Mouse (Mus musculus) adrenal gland, postnatal 36 days (tissue): ENCODE measurements around the gene Gm20219. TPM values are rescaled to one million over a fixed set of nuclear protein-coding genes. Genes with fewer than 3 reads are reported as not detected.

Experiments used
- DNase-seq, 2 experiments: peaks; one replicate each; pipeline ENCODE4 v3.0.0; 2021; ENCODE audit warnings: mixed read lengths in 1 of 2
- long read RNA-seq, 2 experiments: library from polyadenylated mRNA; stranded (forward); transcript quantifications; one replicate each; pipeline ENCODE4 v2.0.0; 2021; ENCODE audit warnings: borderline sequencing depth in 2 of 2
- total RNA-seq, 2 experiments: library from RNA; stranded (reverse); gene quantifications; 2 replicates each; pipeline ENCODE4 v1.2.3; 2021

Gm20219 gene
- 1 to 10 TPM in 1 of 2 experiments, under 1 TPM in 1; 0.95 to 1.6 TPM for total RNA-seq
- long read RNA-seq, experiment 1, result 0 reads
- long read RNA-seq, experiment 2, result 0 reads

DNA sequence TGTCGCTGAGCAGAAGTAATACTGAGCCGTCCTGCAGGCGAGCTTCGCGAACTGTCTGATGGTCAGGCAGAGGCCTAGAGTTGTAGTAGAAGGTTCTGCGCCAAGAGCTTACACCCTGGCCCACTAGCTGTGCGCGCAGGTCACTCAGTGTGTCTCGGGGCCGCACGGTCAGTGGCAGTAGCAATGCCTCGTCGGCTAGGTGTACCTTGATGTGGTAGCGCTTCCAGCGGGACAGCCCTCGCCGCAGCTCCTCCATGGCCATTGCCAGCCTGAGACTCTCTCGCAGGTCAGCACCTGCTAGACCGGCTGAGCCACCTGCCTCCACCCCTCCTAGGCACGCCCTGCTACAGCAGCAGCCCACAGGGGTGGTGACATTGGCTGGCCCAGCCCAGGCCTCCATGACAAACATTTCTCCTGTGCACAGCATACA is at the start of gene Gm20219:
TSS of gene Gm20219 (minus strand) at position 266 of the 430 bp plus-strand sequence.
- no peak for DNase-seq

DNA sequence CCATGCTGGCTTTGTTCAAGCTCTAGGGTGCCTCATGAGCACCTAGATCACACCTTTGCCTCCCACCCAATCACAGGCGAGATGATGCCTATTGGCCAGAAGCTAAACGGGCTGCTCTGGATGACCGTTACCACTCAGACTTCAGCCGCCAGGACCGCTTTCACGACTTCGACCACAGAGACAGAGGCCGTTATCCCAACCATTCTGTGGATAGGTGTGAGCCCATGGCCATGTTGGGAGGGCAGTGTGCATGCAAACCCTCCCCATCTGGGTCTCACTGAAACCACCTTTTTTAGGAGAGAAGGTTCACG is 49.8 kb upstream of the Gm20219 start:
- no peak for DNase-seq

DNA sequence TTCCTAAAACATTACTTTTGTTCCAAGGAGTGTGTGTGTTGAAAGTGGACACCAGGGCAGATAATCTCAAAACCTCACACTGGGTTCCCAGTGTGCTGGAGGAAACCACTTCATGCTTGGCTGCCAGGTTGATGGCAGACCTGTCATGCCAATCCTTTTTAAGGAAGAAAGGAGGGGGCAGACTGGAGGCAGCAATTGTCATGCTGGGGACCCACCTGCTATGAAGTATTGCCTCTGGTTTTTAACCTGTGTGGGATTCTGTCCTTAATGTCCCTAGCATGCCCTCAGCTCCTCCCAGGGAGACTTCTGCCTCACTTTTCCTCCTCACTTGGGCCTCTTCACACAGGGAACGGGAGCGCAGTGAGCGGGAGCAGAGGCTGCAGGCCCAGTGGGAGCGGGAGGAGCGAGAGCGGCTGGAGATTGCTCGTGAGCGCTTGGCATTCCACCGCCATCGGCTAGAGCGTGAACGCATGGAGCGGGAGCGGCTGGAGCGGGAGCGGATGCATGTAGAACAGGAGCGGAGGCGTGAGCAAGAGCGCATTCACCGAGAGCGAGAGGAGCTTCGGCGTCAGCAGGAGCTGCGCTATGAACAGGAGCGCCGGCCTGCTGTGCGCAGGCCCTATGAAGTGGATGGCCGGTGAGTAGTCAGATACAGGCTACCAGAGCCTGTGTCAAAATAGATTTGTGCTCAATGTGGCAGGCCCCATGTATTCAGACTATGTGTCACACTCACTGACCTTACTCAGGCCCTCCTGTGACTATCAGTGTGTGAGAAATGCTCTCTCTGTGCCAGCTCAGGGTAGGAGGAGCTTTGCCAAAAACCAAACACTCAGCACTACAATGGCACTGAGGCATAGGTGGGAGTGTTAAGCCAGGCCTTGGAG is 49.2 kb upstream of the Gm20219 start:
- peak in 1 of 2 experiments; percentile 40 for DNase-seq

DNA sequence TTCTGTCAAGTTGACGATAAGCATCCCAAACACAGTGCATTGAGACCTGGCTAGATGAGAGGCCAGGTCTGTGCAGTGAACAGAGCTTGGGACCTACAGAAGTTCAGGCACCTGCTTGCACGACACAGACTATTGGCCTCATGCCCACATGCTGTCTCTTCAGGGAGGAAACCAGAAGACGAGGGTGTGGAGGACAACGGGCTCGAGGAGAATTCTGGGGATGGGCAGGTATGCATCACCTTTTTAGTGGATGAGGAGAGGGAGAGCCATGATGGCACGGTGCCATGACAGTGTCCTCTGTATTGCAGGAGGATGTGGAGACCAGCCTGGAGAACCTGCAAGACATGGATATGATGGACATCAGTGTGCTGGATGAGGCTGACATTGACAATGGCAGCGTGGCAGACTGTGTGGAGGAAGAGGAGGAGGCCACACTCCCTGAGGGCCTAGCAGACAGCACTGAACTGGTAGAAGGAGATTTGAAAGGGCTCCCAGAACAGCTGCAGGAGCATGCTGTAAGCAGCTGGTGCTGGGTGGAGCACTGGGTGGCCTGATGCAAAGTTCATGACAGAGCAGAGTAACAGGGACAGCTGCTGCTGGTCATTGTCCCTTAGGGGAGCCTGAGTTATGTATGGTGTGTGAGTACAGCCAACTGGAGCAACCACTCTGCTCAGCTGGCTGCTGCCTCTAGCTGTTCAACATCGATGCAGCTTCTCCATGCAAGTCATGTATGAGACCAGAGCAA is 39.5 kb upstream of the Gm20219 start:
- no peak for DNase-seq

DNA sequence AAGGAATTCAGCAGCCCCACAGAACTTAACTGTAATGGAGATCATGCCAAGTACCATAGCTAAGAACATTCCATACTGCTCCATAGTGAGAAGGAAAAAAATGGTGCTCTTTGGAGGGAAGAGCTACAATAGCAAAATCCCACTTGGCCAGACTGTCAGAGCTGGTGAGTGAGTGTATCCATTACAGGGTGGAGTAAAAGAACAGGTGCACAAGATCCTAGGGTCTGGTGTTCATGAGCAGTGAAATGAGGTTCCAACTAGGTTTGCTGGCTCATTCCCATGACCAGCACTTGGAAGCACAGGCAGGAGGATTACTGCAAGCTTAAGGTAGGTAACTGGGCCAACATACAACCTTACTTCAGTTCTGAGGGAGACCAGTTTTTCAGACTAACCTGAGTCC is 38.4 kb upstream of the Gm20219 start:
- no peak for DNase-seq

DNA sequence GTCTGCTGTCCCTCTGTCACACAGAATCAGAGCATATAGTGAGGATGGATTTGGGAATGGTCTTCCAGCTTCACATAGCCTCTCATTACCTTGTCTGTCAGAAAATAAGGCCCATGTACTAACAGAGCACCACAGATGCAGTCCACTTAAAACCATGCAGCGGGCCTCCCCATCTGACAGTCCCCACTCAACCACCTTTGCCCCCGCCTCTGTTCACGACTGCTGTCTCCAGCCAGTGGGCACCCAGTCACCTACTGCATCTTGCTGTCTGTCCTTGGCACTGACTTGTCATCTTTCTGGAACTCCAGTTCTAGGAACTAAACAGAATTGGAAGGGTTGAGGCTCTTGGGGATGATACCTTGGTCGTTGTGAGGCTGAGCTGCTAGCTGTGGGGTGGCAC is 34.7 kb upstream of the Gm20219 start:
- DNase-seq, result peak in 1 of 2 experiments; percentile 32

DNA sequence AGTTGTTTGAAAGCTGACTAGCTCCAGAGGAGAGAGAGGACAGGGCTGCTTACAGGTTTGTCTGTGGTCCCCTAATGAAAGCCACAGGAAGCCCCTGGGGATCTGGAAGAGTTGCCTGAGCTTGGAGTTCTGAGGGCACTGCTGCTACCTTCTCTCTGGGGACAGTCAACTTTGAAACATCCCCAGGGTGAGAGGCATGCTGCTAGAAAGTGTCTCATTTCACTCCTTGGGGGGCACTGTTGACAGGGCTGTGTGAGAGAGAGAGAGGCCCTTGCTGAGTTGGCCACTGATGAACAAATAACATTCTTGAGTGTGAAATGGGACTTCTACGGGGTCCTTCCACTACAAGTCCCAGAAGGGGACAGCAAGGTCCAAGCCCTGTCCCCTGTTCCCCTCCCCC is 33.6 kb upstream of the Gm20219 start:
- DNase-seq, result no peak

DNA sequence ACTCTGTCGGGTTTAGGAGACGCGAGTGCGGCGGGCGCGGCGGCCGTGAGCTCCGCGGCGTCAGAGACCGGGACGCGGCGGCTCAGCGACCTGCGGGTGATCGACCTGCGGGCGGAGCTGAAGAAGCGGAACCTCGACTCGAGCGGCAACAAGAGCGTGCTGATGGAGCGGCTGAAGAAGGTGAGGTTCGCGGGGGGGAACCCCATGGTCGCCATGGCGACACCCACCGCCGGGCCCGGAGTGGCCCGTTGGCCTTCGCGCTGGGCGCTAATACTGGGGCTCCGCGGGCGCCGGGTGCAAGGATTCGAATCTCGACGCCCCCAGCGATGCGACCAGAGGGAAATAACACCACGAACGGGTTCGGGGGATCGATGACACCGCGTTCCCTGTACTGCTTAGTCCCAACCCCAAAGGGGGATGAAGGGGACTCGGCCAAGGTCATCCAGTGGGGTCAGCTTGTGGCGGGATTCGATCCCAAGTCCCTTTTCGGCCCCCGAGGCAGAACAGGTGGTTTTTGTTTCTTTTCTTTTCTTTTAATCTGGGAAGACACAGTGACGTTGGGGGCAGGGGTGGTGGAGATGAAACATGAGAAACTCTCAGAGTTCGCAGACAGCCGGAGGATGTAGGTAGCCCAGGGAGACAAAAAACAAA is 31.1 kb upstream of the Gm20219 start:
- DNase-seq, result peak; percentile 52 to 63

DNA sequence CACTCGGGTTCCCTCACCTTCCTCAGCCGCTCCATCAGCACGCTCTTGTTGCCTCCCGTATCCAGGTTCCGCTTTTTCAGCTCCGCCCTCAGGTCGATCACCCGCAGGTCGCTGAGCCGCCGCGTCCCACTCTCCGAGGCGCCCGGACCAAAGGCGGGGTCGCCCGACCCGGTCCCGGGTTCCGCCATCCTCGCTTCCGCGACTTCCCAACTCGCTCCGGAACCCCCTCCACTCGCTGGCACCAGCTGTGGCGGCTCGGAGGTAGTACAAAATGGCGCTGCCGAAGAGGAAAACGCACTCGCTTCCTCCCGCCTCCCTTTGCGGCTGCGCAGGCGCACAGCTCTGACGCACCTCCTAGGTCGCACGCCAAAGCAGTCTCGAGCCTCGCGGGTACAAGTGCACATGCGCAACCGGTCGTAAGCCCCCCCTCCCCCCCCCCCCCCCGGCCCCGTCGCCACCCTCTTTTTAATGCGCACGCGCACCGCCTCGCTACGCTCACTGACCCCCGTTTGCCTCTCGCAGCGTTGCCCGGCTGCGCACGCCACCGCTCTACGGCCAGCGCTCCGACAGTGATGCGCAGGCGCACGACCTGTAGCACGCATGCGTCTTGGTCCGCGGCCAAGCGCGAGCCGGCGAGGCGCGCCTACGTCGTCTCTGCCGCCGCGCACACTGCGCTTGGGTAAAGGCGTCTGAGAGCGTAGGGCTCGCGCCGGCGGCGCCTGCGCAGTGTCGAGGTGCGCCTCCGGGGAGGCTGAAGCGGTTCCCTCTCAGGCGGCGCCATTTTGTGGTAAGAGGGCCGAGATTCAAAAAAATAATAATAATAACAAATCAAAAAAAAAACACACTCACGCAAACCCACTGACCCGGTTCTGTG is 30.3 kb upstream of the Gm20219 start, which contains the start of the genes Safb2 and Safb:
TSS of gene Safb2 (minus strand) at position 329 of the 874 bp plus-strand sequence.
TSS of gene Safb (plus strand) at position 569 of the 874 bp plus-strand sequence.
- peak; percentile 99 to 100 for DNase-seq

DNA sequence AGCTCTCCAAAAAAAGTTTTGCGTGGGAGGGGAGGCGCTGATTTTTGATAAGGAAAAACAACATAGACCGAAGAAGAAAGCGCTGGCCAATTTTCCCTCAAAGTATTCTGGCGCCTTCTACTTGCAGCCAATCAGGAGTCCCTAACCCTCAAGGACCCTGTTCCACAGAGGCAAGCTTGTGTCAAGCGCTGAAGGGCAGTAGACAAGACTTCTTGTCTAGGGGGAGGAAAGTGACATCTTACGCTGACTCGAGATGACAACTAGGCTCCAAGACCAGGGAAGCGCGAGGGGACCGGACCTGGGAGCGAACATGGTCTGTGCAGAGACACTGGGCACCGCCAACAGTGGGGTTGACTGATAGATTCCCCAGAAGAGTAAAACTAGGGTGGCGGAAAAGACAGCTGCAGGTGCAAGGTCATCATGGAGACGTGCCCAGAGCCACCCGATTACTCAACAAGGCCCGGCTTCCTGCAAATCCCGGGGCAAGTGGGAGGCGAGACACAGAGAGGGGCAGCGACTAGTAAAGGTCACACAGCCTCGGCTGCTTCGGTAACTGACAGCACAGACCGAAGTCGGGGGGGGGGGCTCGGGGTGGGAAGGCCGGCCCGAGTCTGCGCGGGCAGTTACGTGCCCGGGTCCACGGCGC is 29.5 kb upstream of the Gm20219 start:
- peak; percentile 60 to 65 for DNase-seq

DNA sequence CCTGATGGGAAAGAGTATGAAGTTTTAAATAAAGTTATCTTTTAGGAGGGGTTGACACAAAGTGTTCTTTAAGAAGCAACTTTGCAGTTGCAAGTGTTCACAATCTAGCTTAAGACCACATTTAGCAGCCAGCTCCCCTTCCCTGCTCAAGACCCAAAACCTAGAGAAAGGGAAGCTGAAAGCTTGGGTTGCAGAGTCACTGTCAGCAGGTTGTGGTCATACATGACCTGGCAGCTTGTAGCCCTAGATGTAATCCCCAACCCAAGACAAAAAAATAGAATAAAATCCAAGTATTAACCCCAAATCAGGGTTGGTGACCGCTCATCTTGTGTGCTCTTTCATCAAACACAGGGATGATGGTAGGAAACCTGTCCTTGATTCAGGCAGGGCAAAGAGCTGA is 28.9 kb upstream of the Gm20219 start:
- DNase-seq, result no peak

DNA sequence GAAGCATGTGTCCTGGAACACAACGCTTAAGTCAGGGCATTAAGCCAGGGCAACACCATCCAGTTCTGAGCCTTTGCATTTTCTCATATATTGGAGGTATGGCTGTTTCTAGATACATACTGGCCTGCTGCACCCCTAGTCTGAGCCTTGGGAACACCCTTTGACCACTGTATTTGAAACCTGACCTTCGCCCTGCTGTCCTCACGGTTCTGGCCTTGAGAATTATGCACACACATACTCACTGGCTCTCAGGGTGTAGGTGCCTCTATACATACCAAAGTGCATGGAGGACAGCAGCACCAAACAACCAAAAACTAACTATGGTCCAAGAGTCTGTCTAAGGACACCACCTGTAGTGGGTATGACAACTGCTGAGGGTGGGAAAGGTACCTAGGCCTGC is 18.8 kb upstream of the Gm20219 start:
- no peak for DNase-seq

DNA sequence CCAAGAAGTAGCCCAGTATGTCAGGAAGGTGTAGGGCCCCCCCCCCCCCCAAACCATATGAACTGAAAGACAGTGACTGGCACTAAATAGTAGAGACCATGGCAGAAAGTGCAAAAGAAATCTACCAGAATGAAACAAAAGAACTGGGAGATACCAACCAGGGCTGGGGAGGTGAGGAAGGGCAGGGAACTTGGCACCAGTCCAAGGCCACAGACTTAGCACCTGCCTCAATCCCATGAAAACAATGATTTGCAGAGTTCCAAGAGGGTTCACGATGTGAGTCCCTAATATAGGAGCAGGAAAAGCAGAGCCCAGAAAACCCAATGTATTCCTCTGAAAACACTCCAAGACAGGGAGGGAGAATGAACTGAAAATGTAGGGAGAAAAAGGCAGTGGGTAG is 18.0 kb upstream of the Gm20219 start:
- DNase-seq, result peak in 1 of 2 experiments; percentile 28

DNA sequence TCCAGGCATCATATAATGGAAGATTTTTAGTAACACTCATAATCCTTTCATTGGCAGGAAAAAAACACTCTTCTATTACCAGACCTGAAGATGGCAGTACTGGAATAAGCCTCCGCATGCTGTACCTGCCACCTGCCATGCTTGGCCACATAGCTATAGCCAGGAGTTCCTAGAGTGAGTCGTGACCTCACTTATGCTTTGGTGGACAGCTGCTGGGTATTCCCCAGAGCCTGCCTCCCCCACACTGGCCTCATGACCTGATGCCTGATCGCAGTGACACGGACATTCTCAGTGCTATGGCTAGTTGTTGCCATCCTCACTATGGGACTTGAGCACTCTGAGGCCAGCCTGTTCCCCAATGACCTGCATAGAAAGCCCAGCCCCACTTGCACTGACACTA is 16.1 kb upstream of the Gm20219 start:
- no peak for DNase-seq

DNA sequence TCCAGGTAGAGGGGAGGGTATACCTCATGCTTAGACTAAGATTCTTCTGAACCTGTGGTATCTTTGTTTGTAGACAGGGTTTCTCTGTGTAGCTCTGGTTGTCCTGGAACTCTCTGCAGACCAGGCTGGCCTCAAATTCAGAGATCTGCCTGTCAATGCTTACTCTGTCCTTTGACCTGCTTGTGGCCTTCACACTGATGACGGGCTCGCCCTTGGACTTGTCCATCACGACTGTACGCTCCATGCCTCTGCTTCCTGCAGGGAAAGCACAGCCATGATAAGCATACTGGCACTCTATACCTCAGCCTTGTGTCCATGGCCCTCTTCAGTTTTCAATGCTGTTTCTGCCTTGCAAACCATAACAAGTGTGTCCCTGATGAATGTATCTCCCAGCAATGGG is 13.2 kb upstream of the Gm20219 start:
- peak; percentile 45 to 55 for DNase-seq

DNA sequence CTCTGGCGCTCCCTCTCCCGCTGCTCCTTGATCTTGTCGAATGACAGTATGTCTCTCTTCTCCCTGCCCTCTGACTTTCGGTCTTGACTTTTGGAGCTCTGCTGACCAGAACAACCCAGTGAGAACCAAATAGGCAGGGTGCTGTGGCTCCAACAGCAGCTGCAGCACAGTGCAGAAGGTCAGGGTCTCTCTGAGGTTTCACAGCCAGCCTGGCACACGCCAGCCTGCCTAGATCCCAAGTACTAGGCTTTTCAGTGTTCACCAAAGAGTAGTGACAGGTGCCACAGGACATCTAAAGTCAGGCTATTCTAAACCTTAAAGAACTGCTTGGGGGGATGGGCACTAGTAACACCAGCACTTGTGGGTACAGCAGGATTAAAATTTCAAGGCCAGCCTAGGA is 12.7 kb upstream of the Gm20219 start:
- DNase-seq, result peak; percentile 40 to 50

DNA sequence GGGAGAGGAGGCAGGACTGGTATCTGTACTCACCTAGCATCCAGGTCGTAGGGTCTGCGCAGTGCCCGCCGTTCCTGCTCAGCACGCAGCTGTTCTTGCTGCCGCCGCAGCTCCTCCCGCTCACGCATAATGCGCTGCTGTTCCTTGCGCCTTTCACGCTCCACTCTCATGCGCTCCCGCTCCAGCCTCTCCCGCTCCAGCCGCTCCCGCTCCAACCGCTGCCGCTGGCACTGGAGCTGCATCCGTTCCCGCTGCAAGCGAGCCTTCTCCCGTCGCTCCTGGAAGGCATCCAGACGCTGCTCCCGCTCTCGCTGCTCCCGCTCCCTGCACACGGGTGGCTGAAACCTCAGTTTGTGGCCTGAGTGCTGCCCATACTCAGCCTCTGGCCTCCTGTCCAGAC is 12.1 kb upstream of the Gm20219 start:
- peak in 1 of 2 experiments; percentile 19 for DNase-seq

DNA sequence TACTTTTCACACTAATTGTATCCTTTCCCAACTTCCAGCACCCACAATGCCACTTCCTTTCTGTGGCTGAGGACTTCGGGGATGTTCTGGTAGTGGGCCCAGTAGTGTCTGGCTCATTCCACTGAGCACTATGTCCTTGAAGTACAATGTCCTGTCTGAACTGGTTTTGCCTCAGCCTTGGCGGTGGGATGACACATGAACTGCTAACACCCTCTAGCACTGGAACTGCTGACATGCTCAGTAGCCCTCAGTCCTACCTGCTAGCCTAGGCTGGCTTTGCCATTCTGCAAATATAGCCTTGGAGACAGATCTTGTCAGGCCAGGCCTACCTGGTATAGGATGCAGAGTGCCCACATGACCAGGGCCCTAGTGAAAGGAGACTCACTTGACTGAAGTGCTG is 7.7 kb upstream of the Gm20219 start:
- DNase-seq, result peak; percentile 59 to 63

DNA sequence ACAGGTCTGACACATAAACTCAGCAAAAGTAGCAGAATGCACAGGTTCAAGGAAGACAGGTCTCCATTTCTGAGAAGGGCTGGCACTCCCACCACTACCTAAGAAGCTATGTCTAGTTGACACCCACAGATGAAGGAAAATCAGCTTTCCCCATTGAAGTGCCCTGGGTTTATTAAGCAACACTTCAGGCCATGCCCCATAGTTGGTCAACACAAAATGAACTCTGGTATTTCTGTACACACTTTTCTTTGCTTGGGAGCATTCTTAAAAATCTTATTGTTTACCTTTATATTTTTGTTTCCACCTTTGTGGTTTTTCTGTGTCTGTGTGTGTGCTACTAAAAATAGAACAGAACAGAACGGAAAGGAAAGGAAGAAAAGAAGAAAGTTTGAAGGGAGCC is 5.9 kb upstream of the Gm20219 start:
- no peak for DNase-seq

DNA sequence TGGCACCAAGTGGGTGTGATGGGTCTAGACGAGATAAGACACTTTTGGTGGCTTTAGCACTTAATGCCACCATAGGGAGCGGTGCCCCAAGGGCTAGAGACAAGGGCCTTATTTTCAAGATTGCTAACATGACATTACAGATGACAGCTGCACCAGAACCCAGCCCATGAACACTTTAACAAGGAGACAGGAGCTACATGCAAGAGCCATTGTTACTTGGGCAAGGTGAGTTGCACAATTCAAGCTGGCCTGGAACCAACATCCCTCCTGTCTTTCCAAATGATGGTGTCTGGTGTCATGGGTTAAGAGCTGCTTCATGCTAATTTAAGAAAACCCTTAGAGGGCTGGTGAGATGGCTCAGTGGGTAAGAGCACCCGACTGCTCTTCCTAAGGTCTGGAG is 5.2 kb upstream of the Gm20219 start:
- peak in 1 of 2 experiments; percentile 33 for DNase-seq

DNA sequence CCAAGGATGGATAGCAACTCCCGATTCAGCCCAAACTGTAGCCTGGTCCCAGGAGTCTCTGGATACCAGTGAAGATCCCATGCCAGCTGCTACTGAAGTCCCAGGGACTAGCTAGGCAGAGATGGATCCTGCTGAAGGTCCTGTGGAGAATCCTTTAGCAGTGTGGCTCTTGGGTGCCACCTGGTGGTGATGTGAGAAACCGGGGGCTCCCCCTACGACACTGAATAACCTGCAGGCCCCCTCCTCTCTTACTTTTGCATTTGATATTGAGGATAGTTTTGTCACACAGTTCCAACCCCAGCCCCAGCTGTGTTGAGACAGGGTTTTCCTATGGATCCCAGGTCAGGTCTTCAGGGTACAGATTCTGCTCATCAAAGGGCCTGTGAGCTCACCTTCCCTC is 4.3 kb upstream of the Gm20219 start:
- DNase-seq, result peak; percentile 71 to 82
